Mouse (Mus musculus): ENCODE measurements around the gene Nccrp1.

- TF ChIP-seq CTCF (IDR thresholded peaks at IDR 0.05): no peak
- TF ChIP-seq EP300 (IDR thresholded peaks at IDR 0.05): peak; percentile 85
Measured at GRCm38 (mm10) chr7:28577826-28578542, 30.9 kb upstream of the Nccrp1 start.

Data from lung, postnatal 0 days (tissue).